Mouse (Mus musculus): ENCODE measurements around the gene Smim24.

Smim24 gene

DNA sequence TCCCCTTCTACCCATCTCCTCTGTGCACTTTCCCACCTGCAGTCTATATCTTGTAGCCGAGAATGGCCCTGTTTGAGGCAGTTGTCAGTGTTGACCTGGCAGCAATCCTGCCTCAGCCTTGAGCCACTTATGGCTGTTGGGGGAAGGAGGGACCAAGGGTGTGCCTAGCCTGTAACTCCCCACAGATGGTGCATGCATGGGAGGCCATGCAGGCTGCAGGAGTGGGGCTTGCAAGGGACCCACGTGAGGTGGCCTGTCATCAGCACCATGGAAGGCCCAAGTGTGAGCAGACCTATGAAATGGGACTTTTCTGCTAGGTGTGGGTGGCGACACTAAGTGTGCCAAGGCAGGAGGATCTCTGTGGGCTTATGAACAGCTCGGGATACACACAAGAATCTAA lies 27.8 kb upstream of the Smim24 start:
- in situ Hi-C loops (cut with MboI, MseI), result no loop called here

DNA sequence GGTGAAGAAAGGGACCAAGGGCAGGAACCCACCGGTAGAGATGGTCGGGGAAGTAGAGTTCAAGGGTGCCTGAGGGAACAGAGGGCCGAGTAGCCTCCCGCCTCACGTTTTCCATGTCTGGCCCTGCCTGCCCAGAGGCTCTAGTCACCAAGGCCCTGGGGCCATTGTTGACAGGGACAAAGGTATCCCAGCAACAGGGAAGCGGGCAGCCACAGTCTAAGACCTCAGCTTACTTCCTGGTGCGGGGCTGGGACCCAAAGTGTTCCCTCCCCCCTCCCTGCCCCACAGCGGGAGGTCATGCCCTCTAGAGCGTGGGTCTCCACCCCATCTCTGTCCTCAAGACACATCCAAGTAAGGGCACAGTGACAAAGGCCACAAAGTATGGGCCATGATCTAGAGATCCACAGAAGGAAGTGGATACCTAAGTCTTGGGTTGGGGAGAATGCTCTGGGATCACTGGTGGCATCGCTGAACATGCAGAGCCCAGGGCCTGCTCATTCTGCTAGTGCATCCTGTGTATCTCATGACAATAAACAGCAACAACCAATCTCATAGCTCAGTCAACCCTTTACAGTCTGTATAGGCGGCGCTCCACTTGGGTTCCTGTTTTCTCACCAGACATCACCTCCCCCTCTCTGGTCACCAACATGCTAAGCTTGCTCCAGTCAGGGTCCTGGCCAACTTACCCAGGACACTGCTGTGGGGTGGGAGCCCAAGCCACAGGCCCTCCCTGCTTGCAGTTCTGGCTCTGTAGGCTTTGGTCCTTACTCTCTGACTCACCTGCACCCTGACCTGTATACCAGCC lies 27.0 kb upstream of the Smim24 start, which contains the start of gene 4930404N11Rik:
4930404N11Rik (minus strand) TSS at position 145 of the 805 bp plus-strand sequence.
- in situ Hi-C loops (cut with MboI, MseI), result no loop called here

DNA sequence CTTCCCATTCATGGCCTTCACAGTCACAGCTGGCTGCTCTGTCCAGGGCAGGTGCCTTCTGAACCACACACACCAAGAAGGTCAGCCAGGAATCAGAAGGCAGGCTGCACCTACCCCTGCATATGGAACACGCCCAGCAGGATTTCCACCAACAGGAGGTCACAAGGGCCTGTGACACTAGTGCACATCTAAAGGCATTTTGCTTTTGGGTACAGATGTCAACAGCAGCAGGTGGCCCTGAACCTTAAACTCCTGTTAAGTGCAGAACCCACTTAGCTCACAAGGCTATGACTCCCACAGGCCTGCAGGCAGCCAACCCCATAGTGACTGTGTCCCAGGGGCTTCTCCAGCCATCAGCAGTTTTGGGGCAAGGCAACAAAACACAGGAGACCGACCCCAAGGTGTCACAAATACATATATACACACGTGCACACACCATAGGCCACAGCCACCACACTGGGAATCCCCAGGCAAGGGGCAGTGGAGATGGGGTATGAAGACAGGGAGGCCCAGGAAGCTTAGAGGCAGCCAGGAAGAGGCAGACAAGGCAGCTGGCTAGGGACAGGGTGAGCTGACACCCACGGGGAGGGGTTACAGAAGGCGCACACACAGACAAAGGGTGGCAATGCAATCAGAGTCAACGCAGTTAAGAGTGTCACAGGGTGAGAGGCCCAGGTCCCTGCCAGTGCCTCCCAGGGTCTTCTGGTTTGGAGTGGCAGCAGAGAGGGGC lies 26.2 kb upstream of the Smim24 start:
- in situ Hi-C loops (cut with MboI, MseI), result no loop called here

DNA sequence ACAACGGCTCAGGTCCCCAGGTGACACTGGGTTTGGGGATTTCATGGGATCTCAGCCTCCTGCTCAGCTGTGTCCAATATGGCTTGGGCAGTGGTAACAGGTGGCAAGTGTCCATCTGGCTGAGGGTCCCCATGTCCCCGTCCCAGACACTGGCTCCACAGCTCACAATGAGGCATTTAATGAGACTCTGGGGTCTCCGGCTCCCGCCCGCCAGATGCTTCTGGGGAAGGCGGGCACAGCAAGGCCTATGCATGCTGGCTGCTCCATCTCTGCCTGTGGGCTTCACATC lies 25.7 kb upstream of the Smim24 start:
- in situ Hi-C loops (cut with MboI, MseI), result no loop called here

DNA sequence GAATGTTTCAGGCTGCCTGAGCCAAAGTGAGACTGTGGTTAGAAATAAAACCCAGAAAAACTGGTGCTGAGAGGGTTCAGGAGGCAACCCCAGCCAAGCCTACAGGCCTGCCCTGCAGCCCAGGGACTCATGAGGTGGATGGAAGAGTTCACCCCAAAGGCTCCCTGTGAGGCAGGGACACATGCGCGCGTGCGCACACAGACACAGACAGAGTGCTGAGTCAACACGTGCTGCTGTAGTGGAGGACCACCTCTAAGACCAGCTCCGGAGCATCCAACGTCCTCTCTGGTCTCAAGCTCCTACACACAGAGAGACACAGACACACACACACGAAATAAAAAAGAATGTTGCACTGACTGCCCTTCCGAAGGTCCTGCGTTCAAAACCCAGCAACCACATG lies 17.5 kb upstream of the Smim24 start:
- in situ Hi-C loops (cut with MboI, MseI), result no loop called here

DNA sequence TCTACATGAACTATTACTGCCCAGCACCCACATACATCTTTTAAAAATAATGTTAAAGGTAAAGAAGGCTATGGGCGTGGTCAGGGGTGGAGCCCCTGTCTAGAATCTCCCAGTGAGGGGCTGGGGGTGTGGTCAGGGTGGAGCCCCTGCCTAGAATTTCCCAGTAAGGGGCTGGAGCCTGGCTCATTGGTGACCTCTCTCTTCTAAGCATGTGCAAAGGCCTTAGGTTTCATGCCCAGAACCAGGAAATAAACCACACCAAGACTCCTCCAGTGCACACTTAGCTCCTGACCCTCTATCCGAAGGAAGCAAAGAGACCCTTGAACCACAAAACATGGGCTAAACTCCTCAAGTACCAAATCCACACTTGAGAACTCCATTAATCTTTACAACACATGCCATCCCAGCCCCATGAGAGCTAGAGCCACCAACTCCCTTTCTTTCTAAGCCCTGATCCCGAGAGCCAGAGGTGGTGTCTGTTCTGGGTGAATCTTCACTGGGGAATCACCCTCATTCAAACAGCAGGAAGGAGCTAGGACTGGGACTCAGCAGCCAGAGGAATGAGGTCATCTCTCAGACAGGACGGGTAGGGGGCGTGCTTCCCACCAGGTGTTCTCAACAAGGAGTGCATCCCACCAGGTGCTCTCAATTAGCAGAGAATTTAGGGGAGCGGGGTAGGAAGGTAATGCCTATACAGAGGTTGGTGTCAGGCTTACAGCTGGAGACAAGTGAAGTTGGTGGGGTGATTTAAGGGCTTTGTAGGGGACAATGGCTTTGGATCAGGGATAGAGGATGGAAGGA lies 16.1 kb upstream of the Smim24 start:
- in situ Hi-C loops (cut with MboI, MseI), result no loop called here

DNA sequence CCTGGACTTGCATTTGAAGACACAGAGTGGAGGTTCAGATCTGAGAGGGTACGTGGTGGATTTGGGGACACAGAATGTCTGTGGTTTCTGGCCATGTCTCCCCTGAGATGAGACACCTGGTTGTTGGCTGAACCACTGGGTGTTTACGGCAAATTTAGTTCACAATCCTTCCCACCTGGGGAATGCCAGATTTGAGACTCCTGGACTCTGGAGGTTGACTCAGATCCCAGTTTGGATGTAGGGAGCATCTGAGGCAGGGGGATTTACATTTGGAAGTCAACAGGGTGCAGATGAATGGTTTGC lies 15.5 kb upstream of the Smim24 start:
- in situ Hi-C loops (cut with MboI, MseI), result no loop called here

DNA sequence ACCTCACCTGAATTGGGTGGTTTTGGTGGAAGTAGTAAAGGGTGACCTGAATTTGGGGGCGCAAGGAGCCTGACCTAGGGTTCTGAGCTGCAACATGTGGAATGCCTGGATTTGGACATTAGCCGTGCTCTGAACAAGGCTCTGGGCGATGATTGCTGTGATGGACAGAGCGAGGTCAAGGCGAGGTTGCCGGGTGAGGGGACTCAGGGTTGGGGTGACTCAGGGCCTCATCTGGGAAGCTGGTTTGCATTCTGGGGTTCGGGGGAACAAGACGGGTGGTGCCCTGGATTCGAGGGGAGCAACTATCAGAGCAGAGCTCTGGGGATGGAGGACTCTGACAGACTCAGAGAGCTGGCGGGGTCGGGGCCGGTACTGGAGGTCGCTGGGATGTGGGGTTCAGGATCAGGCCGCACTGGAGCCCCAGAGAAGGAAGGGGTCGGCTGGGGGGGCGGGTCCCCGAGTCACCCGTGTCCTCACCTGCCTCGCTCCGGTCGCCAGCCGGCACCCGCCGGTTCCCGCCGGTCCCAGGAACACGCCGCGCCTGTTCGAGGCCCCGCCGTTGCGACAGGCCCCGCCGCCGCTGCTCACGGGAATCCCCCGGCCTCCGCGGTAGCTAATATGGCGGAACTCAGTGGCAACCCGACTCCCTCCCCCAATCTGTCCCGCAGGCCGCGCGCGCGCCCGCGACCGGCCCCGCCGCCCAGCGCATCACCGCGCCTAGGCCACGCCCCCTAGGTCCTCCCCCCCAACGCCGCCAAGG lies 14.9 kb upstream of the Smim24 start, which contains the start of gene Fzr1:
Fzr1 (minus strand) TSS at position 724 of the 760 bp plus-strand sequence.
- in situ Hi-C loops (cut with MboI, MseI), result no loop called here

DNA sequence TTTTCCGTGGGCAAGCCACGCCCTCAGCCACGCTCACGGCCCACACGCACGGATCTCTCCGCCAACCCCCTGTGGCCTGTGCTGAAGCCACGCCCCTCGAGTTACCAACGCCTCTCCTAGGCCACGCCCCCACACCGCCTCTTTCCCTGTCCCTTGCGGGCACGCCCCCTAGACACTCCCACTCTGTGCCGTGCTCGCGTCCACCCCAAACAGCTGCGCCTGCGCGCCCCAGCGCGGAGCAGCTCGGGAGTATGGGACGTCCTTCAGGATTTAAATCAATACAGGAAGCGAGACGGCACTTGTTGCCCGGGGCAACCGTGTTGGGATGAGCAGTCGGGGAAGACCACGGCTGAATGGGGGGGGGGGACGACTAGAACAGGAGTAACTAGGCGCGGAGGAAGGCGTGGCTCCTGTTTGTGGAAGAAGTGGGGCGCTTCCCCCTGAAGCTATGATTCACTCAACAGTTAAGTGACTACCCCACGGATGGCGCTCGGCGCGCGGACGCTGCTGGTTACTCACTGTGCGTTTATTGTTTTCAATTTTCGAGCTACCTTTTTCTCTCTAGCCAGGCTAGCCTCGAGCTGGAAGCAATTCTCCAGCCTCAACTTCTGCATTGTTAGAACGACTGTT lies 14.2 kb upstream of the Smim24 start:
- in situ Hi-C loops (cut with MboI, MseI), result no loop called here

DNA sequence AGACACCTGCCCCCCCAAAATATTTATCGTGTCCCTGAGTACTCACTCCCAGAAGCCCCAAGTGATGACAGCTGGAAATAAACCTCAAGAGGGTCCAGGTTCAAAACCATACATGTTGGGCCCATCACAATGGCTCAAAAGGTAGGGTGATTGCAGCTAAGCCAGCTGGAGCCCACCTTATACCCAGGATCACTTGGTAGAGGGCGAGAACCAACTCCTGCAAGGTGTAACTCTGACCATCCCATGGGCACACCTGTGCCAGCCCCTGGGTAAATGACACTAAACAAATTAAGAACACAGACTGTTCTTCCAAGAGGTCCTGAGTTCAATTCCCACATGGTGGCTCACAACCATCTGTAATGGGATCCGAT lies 13.7 kb upstream of the Smim24 start:
- in situ Hi-C loops (cut with MboI, MseI), result no loop called here

DNA sequence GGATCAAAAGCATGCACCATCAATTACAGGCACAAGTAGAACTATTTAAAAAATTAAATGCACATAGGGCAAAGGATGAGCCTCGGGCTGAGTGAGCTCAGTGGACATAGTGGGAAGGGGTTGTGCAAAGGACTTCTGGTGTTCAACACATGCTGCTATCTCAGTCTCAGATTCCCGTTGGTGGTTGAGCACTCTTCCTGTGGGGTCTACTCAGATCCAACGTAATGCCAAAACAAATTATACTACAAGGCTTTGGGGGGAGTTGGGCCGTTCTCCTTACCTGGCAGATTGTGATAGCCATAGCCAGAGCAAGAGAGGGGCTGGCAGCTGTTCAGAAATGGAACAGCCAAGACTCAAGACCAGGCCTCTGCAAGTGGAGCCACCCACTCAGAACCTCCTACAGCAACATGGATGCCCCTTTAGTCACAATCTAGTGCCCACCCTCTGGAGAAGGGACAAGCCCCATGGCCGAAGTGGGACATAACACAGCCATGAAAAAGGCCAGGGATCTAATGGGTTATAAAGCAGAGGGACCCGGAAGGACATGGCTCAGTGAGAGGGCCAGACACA lies 13.0 kb upstream of the Smim24 start:
- in situ Hi-C loops (cut with MboI, MseI), result no loop called here

DNA sequence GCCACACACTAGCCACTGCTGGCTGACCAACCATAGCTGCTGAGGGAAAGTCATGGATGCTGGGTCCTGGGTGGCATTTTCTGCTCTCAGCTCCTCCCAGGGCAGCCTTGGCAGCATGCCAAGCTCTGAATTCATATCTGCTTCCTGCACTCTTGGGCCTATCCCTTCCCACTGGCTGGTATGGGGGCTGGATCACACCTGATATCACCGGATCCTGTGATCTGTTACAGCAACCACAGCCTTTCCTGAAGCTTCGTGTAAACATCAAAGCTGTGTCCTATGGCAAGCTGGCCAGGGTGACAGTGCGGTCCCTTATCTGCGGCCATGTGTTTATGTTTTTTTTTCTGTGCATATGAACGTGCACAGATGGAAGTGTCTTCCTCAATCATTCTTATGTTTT lies 10.8 kb upstream of the Smim24 start:
- in situ Hi-C loops (cut with MboI, MseI), result no loop called here

DNA sequence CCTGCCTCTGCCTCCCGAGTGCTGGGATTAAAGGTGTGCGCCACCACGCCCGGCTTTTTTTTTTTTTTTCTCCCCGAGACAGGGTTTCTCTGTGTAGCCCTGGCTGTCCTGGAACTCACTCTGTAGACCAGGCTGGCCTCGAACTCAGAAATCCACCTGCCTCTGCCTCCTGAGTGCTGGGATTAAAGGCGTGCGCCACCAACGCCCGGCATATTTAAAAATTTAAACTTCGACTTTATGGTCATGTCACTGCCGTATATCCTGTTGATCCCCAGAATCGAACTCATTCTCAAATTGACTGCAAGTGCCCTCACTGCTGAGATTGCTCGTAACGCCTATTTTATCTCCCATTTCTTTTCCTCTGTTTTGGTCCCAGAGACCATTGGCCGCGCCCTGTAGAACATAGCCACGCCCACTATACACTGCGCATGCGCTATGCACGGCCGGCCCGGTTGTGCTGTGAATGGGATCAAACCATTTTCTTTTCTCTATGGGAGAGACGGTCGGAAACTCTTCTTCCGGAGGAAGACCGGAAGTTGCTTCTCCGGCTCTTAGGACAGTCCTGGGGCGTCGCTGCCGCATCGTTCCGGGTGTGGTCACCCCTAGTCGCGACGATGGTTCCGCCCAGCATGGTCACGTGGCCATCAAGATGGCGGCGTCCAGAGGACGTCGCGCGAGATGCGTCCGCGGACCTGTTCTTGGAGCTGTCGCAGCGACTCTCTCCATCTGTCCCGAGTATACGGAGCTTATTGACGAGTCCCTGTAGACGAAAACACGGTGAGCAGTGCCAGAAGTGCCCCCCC lies 8.8 kb upstream of the Smim24 start, which contains the start of the genes Dohh and Gm48551:
Dohh (plus strand) TSS at position 627 of the 803 bp plus-strand sequence.
Gm48551 (plus strand) TSS at position 665 of the 803 bp plus-strand sequence.
- in situ Hi-C loops (cut with MboI, MseI), result no loop called here

DNA sequence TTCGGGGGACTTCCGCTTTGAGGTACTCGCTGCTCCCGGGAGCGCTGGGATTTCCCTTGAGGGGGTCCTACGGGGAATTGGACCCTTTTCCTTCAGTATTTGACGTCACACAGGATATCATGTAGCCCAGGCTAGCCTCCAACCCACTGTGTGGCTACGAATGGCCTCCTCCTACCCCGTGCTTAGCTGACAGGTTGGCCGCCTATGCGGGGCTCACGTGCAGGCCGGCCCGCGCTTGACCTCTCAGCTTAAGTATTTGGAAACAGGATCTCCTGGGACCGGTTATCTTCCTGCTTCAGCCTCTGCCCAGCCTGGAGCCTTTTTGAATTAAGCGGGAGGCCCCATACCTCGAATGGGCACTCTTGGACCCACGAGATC lies 8.3 kb upstream of the Smim24 start:
- in situ Hi-C loops (cut with MboI, MseI), result no loop called here

DNA sequence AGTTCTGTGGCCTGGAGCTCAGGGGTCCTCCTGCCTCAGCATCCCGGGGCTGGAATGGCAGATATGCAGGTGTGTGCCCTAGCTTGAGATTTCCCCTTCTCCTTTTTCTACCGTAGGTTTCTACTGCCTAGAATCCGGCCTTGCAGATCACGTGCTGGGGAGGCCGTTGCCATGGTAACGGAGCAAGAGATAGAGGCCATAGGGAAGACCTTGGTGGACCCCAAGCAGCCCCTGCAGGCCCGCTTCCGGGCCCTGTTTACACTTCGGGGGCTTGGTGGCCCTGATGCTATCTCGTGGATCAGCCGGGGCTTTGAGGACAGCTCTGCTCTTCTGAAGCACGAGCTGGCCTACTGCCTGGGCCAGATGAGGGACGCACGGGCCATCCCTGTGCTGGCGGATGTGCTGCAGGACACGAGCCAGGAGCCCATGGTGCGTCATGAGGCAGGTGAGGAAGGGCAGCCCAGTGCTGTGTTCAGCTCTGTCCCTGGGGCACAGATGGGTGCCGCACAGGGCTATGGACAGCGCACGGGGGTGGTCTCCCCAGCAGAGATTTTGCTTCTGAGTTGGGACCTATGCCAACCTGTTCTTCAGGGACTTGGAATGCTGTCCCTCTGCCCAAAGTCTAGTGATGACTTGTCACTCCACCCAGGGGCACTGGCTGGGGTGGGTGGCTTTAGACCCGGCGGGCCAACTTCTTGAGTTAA lies 7.1 kb upstream of the Smim24 start:
- in situ Hi-C loops (cut with MboI, MseI), result no loop called here

DNA sequence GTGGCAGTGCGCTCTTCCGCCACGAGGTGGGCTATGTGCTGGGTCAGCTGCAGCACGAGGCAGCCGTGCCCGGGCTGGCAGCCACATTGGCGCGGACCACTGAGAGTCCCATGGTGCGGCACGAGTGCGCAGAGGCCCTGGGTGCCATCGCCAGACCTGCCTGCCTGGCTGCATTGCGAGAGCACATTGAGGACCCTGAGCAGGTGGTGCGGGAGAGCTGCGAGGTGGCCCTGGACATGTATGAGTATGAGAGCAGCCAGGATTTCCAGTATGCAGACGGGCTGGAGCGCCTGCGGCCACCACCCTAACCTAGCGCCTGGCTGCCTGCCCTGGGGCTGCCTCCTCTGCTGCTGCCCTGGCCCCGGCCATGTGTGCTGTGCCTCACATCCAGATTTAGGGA lies 5.1 kb upstream of the Smim24 start:
- in situ Hi-C loops (cut with MboI, MseI), result no loop called here

DNA sequence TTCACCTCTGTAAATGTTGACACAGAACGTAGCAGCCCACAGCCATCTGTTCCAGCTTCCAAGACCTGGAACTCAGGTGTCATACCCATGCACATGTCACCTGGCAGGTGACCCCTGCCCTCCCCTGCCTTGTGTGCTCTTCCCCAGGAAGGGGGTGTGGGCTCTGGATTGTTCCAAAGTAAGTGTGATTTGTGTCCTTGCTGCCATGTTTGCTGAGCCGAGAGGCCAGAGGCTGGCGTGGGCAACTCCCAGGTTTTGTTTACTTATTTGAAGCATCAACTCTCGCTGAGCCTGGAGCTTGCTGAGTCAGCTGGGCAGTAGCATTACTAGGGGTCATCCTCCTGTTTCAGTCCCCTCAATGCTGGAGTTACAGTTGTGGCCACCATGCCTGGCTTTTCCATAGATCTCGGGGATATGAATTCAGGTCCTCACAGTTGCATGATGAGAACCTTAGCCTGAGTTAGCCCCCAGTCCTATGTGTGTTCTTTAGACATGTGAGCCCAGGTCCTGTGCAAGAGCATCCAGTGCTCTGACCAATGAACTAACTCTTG lies 4.3 kb upstream of the Smim24 start, which contains the start of gene Gm48552:
Gm48552 (plus strand) TSS at position 501 of the 551 bp plus-strand sequence.
- in situ Hi-C loops (cut with MboI, MseI), result no loop called here

DNA sequence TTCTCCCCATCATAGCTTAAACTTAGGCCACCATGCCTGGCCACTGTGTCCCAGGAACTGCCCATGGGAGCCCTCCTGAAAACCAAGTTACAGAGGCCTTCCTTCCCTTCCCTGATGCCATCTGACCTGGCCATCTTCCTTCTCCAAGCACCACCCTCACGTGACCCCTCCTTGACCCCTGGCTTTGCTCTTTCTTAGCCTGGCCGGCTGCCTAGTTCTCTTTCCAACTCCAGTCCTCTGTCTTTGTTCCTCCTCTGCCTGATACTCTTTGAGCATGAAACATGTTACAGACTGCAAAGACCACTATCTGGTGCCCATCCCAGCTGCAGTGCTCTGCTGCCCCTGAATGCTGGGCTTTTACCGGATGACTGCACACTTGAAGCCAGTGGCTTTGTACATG lies 3.5 kb upstream of the Smim24 start:
- in situ Hi-C loops (cut with MboI, MseI), result no loop called here
